14 mouse cellular contexts compared by ENCODE assay signal in genomic region chr1:193274407-193275071, GRCm38 (mm10). TPM values are rescaled to one million over a fixed set of nuclear protein-coding genes. Genes with fewer than 3 reads are reported as not detected.
DNase-seq lines count a peak whose midpoint lies in the region; ATAC-seq and TF ChIP-seq lines count a peak whose summit lies in the region.
"Had no signal": no experiment of that assay in that cellular context is flagged by ENCODE, and none has a peak within 500 bp of the region (broad histone marks: within the 10 kb centered on the region; RNA-seq: fewer than 3 reads in every experiment).

No protein-coding gene starts in this region.

- H3K27ac ChIP-seq in layer of hippocampus, adult 2 months: no peak overlapping the region
- H3K27ac ChIP-seq in liver, embryonic 13.5 days: peak overlapping the region; percentile 41; the same call in 1 of the 2 replicates
- no peak overlapping the region for H3K27ac ChIP-seq in forebrain, embryonic 16.5 days (ENCODE audit: low read length)
- H3K27ac ChIP-seq in forebrain, embryonic 11.5 days (ENCODE audit: low read depth, low read length): no peak overlapping the region
- H3K27ac ChIP-seq: embryonic facial prominence, embryonic 15.5 days; neural tube, embryonic 15.5 days had no signal

- peaks cover 21% of the 10 kb centered on the region for H3K4me1 ChIP-seq in liver, embryonic 13.5 days (replicated peaks)
- H3K4me1 ChIP-seq in forebrain, embryonic 16.5 days (replicated peaks; ENCODE audit: control insufficient read depth, insufficient read depth, low read length): peaks cover 16% of the 10 kb centered on the region
- peaks cover 11% of the 10 kb centered on the region for H3K4me1 ChIP-seq in forebrain, embryonic 11.5 days (replicated peaks; ENCODE audit: control insufficient read depth, insufficient read depth, low read length)

- WGBS in liver, embryonic 13.5 days (ENCODE audit: insufficient replicate concordance): 47% methylated on average over 8 of the region's 8 CpGs
- 89% methylated on average over 8 of the region's 8 CpGs for WGBS in forebrain, embryonic 16.5 days
- 83% methylated on average over 8 of the region's 8 CpGs for WGBS in forebrain, embryonic 11.5 days

- no peaks in the 10 kb centered on the region for H3K36me3 ChIP-seq in liver, embryonic 13.5 days
- no peaks in the 10 kb centered on the region for H3K36me3 ChIP-seq in forebrain, embryonic 16.5 days (ENCODE audit: control insufficient read depth, insufficient read depth)
- no peaks in the 10 kb centered on the region for H3K36me3 ChIP-seq in forebrain, embryonic 11.5 days (ENCODE audit: control insufficient read depth, insufficient read depth, low read length)
- H3K36me3 ChIP-seq: embryonic facial prominence, embryonic 15.5 days; neural tube, embryonic 15.5 days had no signal

- peak; percentile 56 for ATAC-seq in granulocyte monocyte progenitor cell, adult 5-6 weeks (replicated peaks; ENCODE audit: poor library complexity, severe bottlenecking)
- ATAC-seq in liver, embryonic 13.5 days (ENCODE audit: low read depth): 0 out of 2 replicates have a peak, but pooled peaks have one; percentile 22
- no peak for ATAC-seq in forebrain, embryonic 16.5 days
- ATAC-seq in forebrain, embryonic 11.5 days (replicated peaks; ENCODE audit: low FRiP score): no peak
- ATAC-seq: hindbrain, embryonic 16.5 days; midbrain, embryonic 16.5 days had no signal

- H3K27me3 ChIP-seq in liver, embryonic 13.5 days: no peaks in the 10 kb centered on the region
- no peaks in the 10 kb centered on the region for H3K27me3 ChIP-seq in forebrain, embryonic 16.5 days (replicated peaks; ENCODE audit: control insufficient read depth, insufficient read depth, low read length)
- no peaks in the 10 kb centered on the region for H3K27me3 ChIP-seq in forebrain, embryonic 11.5 days (ENCODE audit: control insufficient read depth, insufficient read depth, low read length)
- H3K27me3 ChIP-seq: embryonic facial prominence, embryonic 15.5 days; neural tube, embryonic 15.5 days had no signal

- no peak for DNase-seq in layer of hippocampus, adult 2 months (ENCODE audit: low spot score in 2 of 2)
- DNase-seq in layer of hippocampus, postnatal 14 days (ENCODE audit: low spot score in 2 of 2): no peak
- no peak for DNase-seq in liver, embryonic 13.5 days
- DNase-seq in yolk sac, embryonic 10.5 days (ENCODE audit: low spot score): peak; percentile 67
- DNase-seq in cerebellum, adult 9-10 months: no peak
- DNase-seq in forebrain, embryonic 11.5 days (ENCODE audit: low spot score): no peak
- DNase-seq: gastrocnemius, postnatal 25 days; left cerebral cortex, postnatal 4 days had no signal

- no peaks in the 10 kb centered on the region for H3K9me3 ChIP-seq in liver, embryonic 13.5 days (replicated peaks)
- H3K9me3 ChIP-seq in forebrain, embryonic 16.5 days (ENCODE audit: control insufficient read depth, low read length): no peaks in the 10 kb centered on the region
- no peaks in the 10 kb centered on the region for H3K9me3 ChIP-seq in forebrain, embryonic 11.5 days (ENCODE audit: control insufficient read depth, low read length)
- H3K9me3 ChIP-seq: embryonic facial prominence, embryonic 15.5 days; neural tube, embryonic 15.5 days had no signal

- no peak overlapping the region for H3K9ac ChIP-seq in liver, embryonic 13.5 days
- no peak overlapping the region for H3K9ac ChIP-seq in forebrain, embryonic 16.5 days (replicated peaks; ENCODE audit: low read depth, low read length)
- no peak overlapping the region for H3K9ac ChIP-seq in forebrain, embryonic 11.5 days (ENCODE audit: low read length)
- H3K9ac ChIP-seq: embryonic facial prominence, embryonic 15.5 days; neural tube, embryonic 15.5 days had no signal

- no peak overlapping the region for H3K4me2 ChIP-seq in liver, embryonic 13.5 days
- no peak overlapping the region for H3K4me2 ChIP-seq in forebrain, embryonic 16.5 days (ENCODE audit: low read length)
- H3K4me2 ChIP-seq in forebrain, embryonic 11.5 days (ENCODE audit: low read depth, low read length, severe bottlenecking): no peak overlapping the region
- H3K4me2 ChIP-seq: embryonic facial prominence, embryonic 15.5 days; neural tube, embryonic 15.5 days had no signal

- TF ChIP-seq CTCF in layer of hippocampus, adult 2 months (conservative IDR thresholded peaks at IDR 0.05): 0 out of 2 replicates have a peak, but pooled peaks have one; percentile 15

- H3K4me3 ChIP-seq in layer of hippocampus, adult 2 months: no peak overlapping the region
- H3K4me3 ChIP-seq in liver, embryonic 13.5 days (replicated peaks): no peak overlapping the region
- H3K4me3 ChIP-seq in forebrain, embryonic 16.5 days (replicated peaks; ENCODE audit: low read length): no peak overlapping the region
- H3K4me3 ChIP-seq in forebrain, embryonic 11.5 days (ENCODE audit: low read depth, low read length): no peak overlapping the region
- H3K4me3 ChIP-seq: embryonic facial prominence, embryonic 15.5 days; neural tube, embryonic 15.5 days had no signal

RNA-seq across cellular contexts. Expression of gene G0s2, which starts 1.5 kb away (rescaled TPM):
- total RNA-seq in layer of hippocampus, adult 2 months (2021): 10 to 100 TPM in 1 of 2 experiments, 1 to 10 TPM in 1; 8.5 to 10.0 TPM
- total RNA-seq in layer of hippocampus, postnatal 14 days (2021): 10 to 100 TPM in 1 of 2 experiments, 1 to 10 TPM in 1; 9.3 to 12.1 TPM
- 1.8 and 2.3 TPM in 2 replicates for total RNA-seq in granulocyte monocyte progenitor cell, adult 5-6 weeks (2014; fragmentation: Nextera tagmentation)
- 7.5 and 20.4 TPM in 2 replicates for total RNA-seq in granulocyte monocyte progenitor cell, adult 5-6 weeks (2017)
- polyA plus RNA-seq in liver, embryonic 13.5 days (2015; fragmentation: Nextera tagmentation; extraction: Ambion mirVana): 40.3 and 43.2 TPM in 2 replicates
- polyA plus RNA-seq in forebrain, embryonic 16.5 days (2015; fragmentation: Nextera tagmentation; extraction: Ambion mirVana): 3.6 TPM in 2 replicates
- polyA plus RNA-seq in forebrain, embryonic 11.5 days (2014; fragmentation: Nextera tagmentation; extraction: Ambion mirVana): 6.5 and 6.8 TPM in 2 replicates

RNA-seq across cellular contexts. Expression of gene Hsd11b1, which starts 10.7 kb away (rescaled TPM):
- total RNA-seq in layer of hippocampus, adult 2 months (2021): 10 to 100 TPM; 42.9 to 52.8 TPM
- total RNA-seq in layer of hippocampus, postnatal 14 days (2021): 10 to 100 TPM; 43.1 to 45.9 TPM
- total RNA-seq in granulocyte monocyte progenitor cell, adult 5-6 weeks (2014; fragmentation: Nextera tagmentation): 19.3 and 43.7 TPM in 2 replicates
- 27.4 and 31.4 TPM in 2 replicates for total RNA-seq in granulocyte monocyte progenitor cell, adult 5-6 weeks (2017)
- polyA plus RNA-seq in liver, embryonic 13.5 days (2015; fragmentation: Nextera tagmentation; extraction: Ambion mirVana): 2.0 and 2.1 TPM in 2 replicates
- 0.42 and 1.1 TPM in 2 replicates for polyA plus RNA-seq in forebrain, embryonic 16.5 days (2015; fragmentation: Nextera tagmentation; extraction: Ambion mirVana)
- polyA plus RNA-seq in forebrain, embryonic 11.5 days (2014; fragmentation: Nextera tagmentation; extraction: Ambion mirVana): not detected in 2 replicates

Comparison
In these comparisons a context has a peak if more than half of its experiments do, and no peak if none do; other contexts are left out.
1. ATAC-seq: peak in granulocyte monocyte progenitor cell, adult 5-6 weeks (single experiment) and liver, embryonic 13.5 days (single experiment); none in forebrain, embryonic 16.5 days (single experiment) and forebrain, embryonic 11.5 days (single experiment).